Mouse (Mus musculus) gastrocnemius, adult 2 months (tissue): Measurements from ENCODE around the gene Mknk1. TPM values are rescaled to one million over a fixed set of nuclear protein-coding genes. Genes with fewer than 3 reads are reported as not detected.

Experiments
- DNase-seq: peaks from one replicate; pipeline ENCODE4 v3.0.0; 2022
- H3K27ac ChIP-seq: fragments of 200-600 bp; 2 replicates; pipeline ENCODE4 v1.8.1; 2022; ENCODE audit warnings: mild to moderate bottlenecking
- H3K4me3 ChIP-seq: fragments of 200-600 bp; 2 replicates; pipeline ENCODE4 v1.8.1; 2022; ENCODE audit warnings: mild to moderate bottlenecking, moderate library complexity
- CTCF ChIP-seq: fragments of 200-600 bp; IDR thresholded peaks from 2 replicates; pipeline ENCODE4 v1.8.1; 2022; ENCODE audit warnings: antibody characterized with exemption, mild to moderate bottlenecking, moderate library complexity
- intact Hi-C: fragments of 180-260 bp; cut with DNase I; formaldehyde crosslinking; loops from one replicate; pipeline ENCODE4 v1.15.1; 2025
- total RNA-seq, 2 experiments: library from RNA; stranded (reverse); gene quantifications; 2 replicates each; pipeline ENCODE4 v1.2.3; 2021

Gene Mknk1
- total RNA-seq, 2 experiments from 2014 or later = 24.4 to 28.0 TPM

- Histone ChIP-seq H3K4me3 (no peak overlapping the region), H3K27ac (no peak overlapping the region)
- intact Hi-C loops = no loop called here
- DNase-seq = no peak
- no peak for TF ChIP-seq CTCF
Observed at GRCm38 (mm10) chr4:115882195-115882594, 43.2 kb downstream of the Mknk1 start.

- Histone ChIP-seq H3K4me3 (no peak within 1 kb of the TSS), H3K27ac (no peak within 1 kb of the TSS)
- no peak for DNase-seq
- no peak for TF ChIP-seq CTCF
- intact Hi-C loops = no loop called here
Observed at GRCm38 (mm10) chr4:115884022-115884421, 45.0 kb downstream of the Mknk1 start, which contains the start of gene Kncn. Kncn (plus strand) TSS chr4:115884400.

- TF ChIP-seq CTCF = no peak
- H3K27ac ChIP-seq = no peak overlapping the region
- no peak for DNase-seq
- H3K4me3 ChIP-seq = no peak overlapping the region
- intact Hi-C loops = no loop called here
Observed at GRCm38 (mm10) chr4:115885846-115886245, 46.8 kb downstream of the Mknk1 start.

- no peak for DNase-seq
- no peak overlapping the region for H3K27ac ChIP-seq
- H3K4me3 ChIP-seq = no peak overlapping the region
- no peak for TF ChIP-seq CTCF
- intact Hi-C loops = no loop called here
Observed at GRCm38 (mm10) chr4:115886875-115887274, 47.9 kb downstream of the Mknk1 start.

GRCm38 (mm10) chr4:115890066-115890465 lies 51.1 kb downstream of the Mknk1 start:
- DNase-seq = no peak
- H3K4me3 ChIP-seq = peak overlapping the region; percentile 55
- no peak for TF ChIP-seq CTCF
- intact Hi-C loops = no loop called here
- no peak overlapping the region for H3K27ac ChIP-seq

- no peak for DNase-seq
- no peak within 1 kb of the TSS for H3K27ac ChIP-seq
- no peak for TF ChIP-seq CTCF
- peak within 1 kb of the TSS; percentile 55 for H3K4me3 ChIP-seq
- intact Hi-C loops = no loop called here
Observed at GRCm38 (mm10) chr4:115890553-115890952, 51.6 kb downstream of the Mknk1 start, which contains the start of gene 6430628N08Rik. 6430628N08Rik (plus strand) TSS chr4:115890665.

GRCm38 (mm10) chr4:115894281-115894680 lies 55.3 kb downstream of the Mknk1 start:
- no peak overlapping the region for H3K4me3 ChIP-seq
- TF ChIP-seq CTCF = no peak
- no peak for DNase-seq

GRCm38 (mm10) chr4:115897901-115898631 lies 59.1 kb downstream of the Mknk1 start:
- Histone ChIP-seq H3K27ac (no peak overlapping the region), H3K4me3 (peak overlapping the region; percentile 52)
- no peak for DNase-seq
- intact Hi-C loops = no loop called here
- TF ChIP-seq CTCF = no peak

More at GRCm38 (mm10) chr4:115894281-115894680, 55.3 kb downstream of the Mknk1 start:
- intact Hi-C loops = no loop called here
- H3K27ac ChIP-seq = no peak overlapping the region

- Histone ChIP-seq H3K27ac (no peak overlapping the region), H3K4me3 (no peak overlapping the region)
- peak; percentile 80 for DNase-seq
- intact Hi-C loops = loop anchor here (5.0 kb wide), 1 partner anchor 79 kb away; no protein-coding TSS in a partner anchor
- peak; percentile 80 for TF ChIP-seq CTCF
Observed at GRCm38 (mm10) chr4:115902816-115903215, 63.8 kb downstream of the Mknk1 start.

- H3K4me3 ChIP-seq = no peak overlapping the region
- TF ChIP-seq CTCF = no peak
- no peak for DNase-seq
- intact Hi-C loops = loop anchor here (5.0 kb wide), 1 partner anchor 78 kb away; no protein-coding TSS in a partner anchor
- H3K27ac ChIP-seq = no peak overlapping the region
Observed at GRCm38 (mm10) chr4:115904375-115904774, 65.4 kb downstream of the Mknk1 start.

GRCm38 (mm10) chr4:115905701-115906100 lies 66.7 kb downstream of the Mknk1 start:
- no peak for DNase-seq
- no peak for TF ChIP-seq CTCF
- Histone ChIP-seq H3K4me3 (no peak overlapping the region), H3K27ac (no peak overlapping the region)
- intact Hi-C loops = no loop called here

- intact Hi-C loops = no loop called here
- Histone ChIP-seq H3K27ac (no peak overlapping the region), H3K4me3 (no peak overlapping the region)
- TF ChIP-seq CTCF = no peak
- no peak for DNase-seq
Observed at GRCm38 (mm10) chr4:115906791-115907190, 67.8 kb downstream of the Mknk1 start.

- no peak for DNase-seq
- TF ChIP-seq CTCF = no peak
- intact Hi-C loops = no loop called here
- Histone ChIP-seq H3K4me3 (no peak overlapping the region), H3K27ac (no peak overlapping the region)
Observed at GRCm38 (mm10) chr4:115907994-115908393, 69.0 kb downstream of the Mknk1 start.

GRCm38 (mm10) chr4:115908641-115909040 lies 69.6 kb downstream of the Mknk1 start:
- TF ChIP-seq CTCF = no peak
- Histone ChIP-seq H3K4me3 (no peak overlapping the region), H3K27ac (no peak overlapping the region)
- intact Hi-C loops = no loop called here
- DNase-seq = no peak
